Mouse (Mus musculus) forebrain, embryonic 11.5 days (tissue): Measurements from ENCODE around the gene Chmp1a. TPM values are rescaled to one million over a fixed set of nuclear protein-coding genes. Genes with fewer than 3 reads are reported as not detected.
"Not testable (repeated sequence)": the region's sequence is repeated elsewhere in the genome, so short reads cannot be mapped to it uniquely, and the experiment has no call there.

Experiments used
- ATAC-seq: fragments of 200-750 bp; cut with Nextera tagmentation; replicated peaks from 2 replicates; pipeline ENCODE4 v1.8.0; 2017; ENCODE audit warnings: moderate TSS enrichment; ENCODE audit not compliant: low FRiP score
- DNase-seq: peaks from one replicate; pipeline ENCODE4 v3.0.0-alpha.2; 2017; ENCODE audit warnings: low spot score
- H3K27ac ChIP-seq: fragments of 300-500 bp; sonication (generic); 2 replicates; pipeline ENCODE4 v1.5.1; 2014; ENCODE audit warnings: low read depth, low read length
- H3K27me3 ChIP-seq: fragments of 300-500 bp; sonication (generic); 2 replicates; pipeline ENCODE4 v1.6.1; 2014; ENCODE audit warnings: mild to moderate bottlenecking, low read length, mixed read lengths; ENCODE audit not compliant: control insufficient read depth, insufficient read depth
- H3K36me3 ChIP-seq: fragments of 300-500 bp; sonication (generic); 2 replicates; pipeline ENCODE4 v1.6.1; 2014; ENCODE audit warnings: mild to moderate bottlenecking, low read length, moderate library complexity, mixed read lengths; ENCODE audit not compliant: control insufficient read depth, insufficient read depth
- H3K4me1 ChIP-seq: fragments of 300-500 bp; sonication (generic); replicated peaks from 2 replicates; pipeline ENCODE4 v1.6.1; 2014; ENCODE audit warnings: low read length, mixed read lengths; ENCODE audit not compliant: control insufficient read depth, insufficient read depth
- H3K4me2 ChIP-seq: fragments of 300-500 bp; sonication (generic); 2 replicates; pipeline ENCODE4 v1.6.1; 2014; ENCODE audit warnings: low read depth, mild to moderate bottlenecking, low read length, moderate library complexity, mixed read lengths; ENCODE audit not compliant: severe bottlenecking
- H3K4me3 ChIP-seq: fragments of 300-500 bp; sonication (generic); 2 replicates; pipeline ENCODE4 v1.5.1; 2014; ENCODE audit warnings: low read depth, low read length
- H3K9ac ChIP-seq: fragments of 300-500 bp; sonication (generic); 2 replicates; pipeline ENCODE4 v1.6.1; 2014; ENCODE audit warnings: low read length
- H3K9me3 ChIP-seq: fragments of 300-500 bp; sonication (generic); 2 replicates; pipeline ENCODE4 v1.6.1; 2016; ENCODE audit warnings: low read length, mixed read lengths; ENCODE audit not compliant: control insufficient read depth
- WGBS: fragments of 180-500 bp; shearing (Covaris S2); extraction: QIAGEN DNeasy Blood & Tissue Kit; methylation state at CpG from one replicate; pipeline ENCODE4 v1.1.7; 2014; 5-methylcytosine and 5-hydroxymethylcytosine counted together
- polyA plus RNA-seq: library from polyadenylated mRNA; unstranded; fragments of >200 nt; fragmentation: Nextera tagmentation; extraction: Ambion mirVana; gene quantifications from 2 replicates; pipeline ENCODE4 v1.2.1, GENCODE M21; 2014

Gene Chmp1a
- polyA plus RNA-seq, 1 experiment from 2014 or later: 117 TPM

DNA sequence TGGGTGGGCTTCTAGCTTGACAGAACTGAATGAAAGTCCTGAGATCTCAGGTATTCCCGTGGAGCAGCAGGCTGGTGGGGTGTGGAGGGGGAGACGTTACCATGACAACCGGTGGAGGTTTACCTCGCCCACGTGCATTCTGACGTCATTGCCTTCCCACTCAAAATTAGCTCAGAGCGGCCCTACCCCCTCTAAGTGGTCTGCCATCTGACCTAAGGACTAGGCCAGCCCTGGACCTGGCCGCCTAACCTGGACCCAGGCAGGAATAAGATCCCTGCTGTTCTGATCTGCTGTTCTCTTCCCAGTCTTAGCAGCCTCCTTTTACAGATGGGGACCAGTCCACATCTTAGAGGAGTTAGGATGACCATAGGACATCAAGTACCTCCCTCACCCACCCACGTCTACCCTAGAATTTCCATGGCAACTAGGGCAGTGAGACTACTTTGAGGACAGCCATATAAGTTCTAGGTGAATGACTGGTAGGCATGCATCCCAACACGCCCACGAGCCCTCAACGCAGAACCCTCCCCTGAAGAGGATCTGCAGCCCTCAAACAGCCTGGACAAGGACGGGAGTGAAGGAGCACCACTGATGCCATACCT, 22.5 kb upstream of the Chmp1a start:
- Histone ChIP-seq H3K27me3 (peaks cover 10% of the 10 kb centered on the region), H3K9ac (peak overlapping the region; percentile 45), H3K4me1 (peaks cover 12% of the 10 kb centered on the region), H3K4me3 (peak overlapping the region; percentile 40), H3K4me2 (peak overlapping the region; percentile 85), H3K27ac (no peak overlapping the region), H3K9me3 (no peaks in the 10 kb centered on the region), H3K36me3 (no peaks in the 10 kb centered on the region)
- DNase-seq (no peak), ATAC-seq (peak; percentile 14; the same call in 1 of the 2 replicates)
- WGBS: 28% methylated on average over 13 of the region's 13 CpGs

GRCm38 (mm10) chr8:123233760-123234159, 21.2 kb upstream of the Chmp1a start:
- Histone ChIP-seq H3K9me3 (no peaks in the 10 kb centered on the region), H3K4me1 (peaks cover 12% of the 10 kb centered on the region), H3K36me3 (no peaks in the 10 kb centered on the region; the same call in 1 of the 2 replicates), H3K4me2 (no peak overlapping the region), H3K9ac (no peak overlapping the region), H3K4me3 (no peak overlapping the region), H3K27ac (no peak overlapping the region), H3K27me3 (peaks cover 10% of the 10 kb centered on the region)
- DNase-seq: peak; percentile 55
- ATAC-seq: no peak
- WGBS: 82% methylated on average over 11 of the region's 11 CpGs

DNA sequence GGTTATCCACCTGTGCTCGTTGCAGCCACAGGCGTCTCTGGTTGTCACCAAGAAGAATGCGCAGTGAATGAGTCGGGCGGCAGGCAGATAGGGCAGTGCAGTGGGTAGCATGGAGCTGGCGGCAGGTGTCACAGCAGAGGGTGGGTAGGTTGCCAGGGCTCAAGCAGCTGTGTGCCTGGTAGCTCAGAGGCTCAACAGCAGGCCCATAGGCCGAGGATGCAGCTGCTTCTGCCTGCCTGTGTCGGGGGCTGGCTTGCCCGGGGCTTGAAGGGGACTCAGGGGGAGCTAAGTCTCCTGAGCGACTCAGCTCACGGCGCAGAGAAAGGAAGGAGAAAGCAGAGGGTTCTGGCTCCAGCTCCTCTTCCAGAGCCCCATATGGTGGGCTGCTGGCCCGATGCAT, 20.7 kb upstream of the Chmp1a start:
- peaks cover 10% of the 10 kb centered on the region for H3K27me3 ChIP-seq
- no peak overlapping the region for H3K4me3 ChIP-seq

GRCm38 (mm10) chr8:123232553-123232952, 20.0 kb upstream of the Chmp1a start:
- DNase-seq (no peak), ATAC-seq (no peak)
- WGBS: 53% methylated on average over 7 of the region's 7 CpGs
- Histone ChIP-seq H3K4me2 (no peak overlapping the region), H3K9ac (no peak overlapping the region), H3K27me3 (peaks cover 10% of the 10 kb centered on the region), H3K4me1 (peaks cover 12% of the 10 kb centered on the region), H3K27ac (no peak overlapping the region), H3K36me3 (no peaks in the 10 kb centered on the region; the same call in 1 of the 2 replicates), H3K9me3 (no peaks in the 10 kb centered on the region), H3K4me3 (no peak overlapping the region)

More for the DNA sequence above, 20.7 kb upstream of the Chmp1a start:
- peaks cover 12% of the 10 kb centered on the region for H3K4me1 ChIP-seq
- WGBS: 63% methylated on average over 13 of the region's 13 CpGs
- no peak for ATAC-seq
- no peak overlapping the region for H3K9ac ChIP-seq
- H3K36me3 ChIP-seq: no peaks in the 10 kb centered on the region; the same call in 1 of the 2 replicates
- H3K27ac ChIP-seq: no peak overlapping the region
- H3K9me3 ChIP-seq: no peaks in the 10 kb centered on the region
- DNase-seq: no peak
- H3K4me2 ChIP-seq: no peak overlapping the region

DNA sequence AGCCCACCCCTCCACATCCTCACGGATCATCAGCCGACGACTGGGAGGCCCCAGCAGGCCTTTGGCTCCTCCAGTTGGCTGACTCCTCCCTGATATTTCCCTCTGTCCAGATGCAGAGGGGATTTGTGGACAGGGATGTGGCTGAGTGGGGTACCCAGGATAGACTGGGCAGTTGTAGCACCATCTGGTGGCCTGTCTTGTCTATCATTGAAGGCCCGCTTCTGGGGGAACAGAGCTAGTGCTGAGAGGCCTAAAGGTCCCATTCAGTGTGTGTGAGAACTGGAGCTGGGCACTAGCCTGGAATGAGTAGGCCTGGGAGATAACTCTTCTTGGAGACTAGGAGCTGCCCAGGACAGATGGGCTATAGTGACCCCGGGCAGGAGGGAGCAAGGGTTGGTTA, 19.2 kb upstream of the Chmp1a start:
- Histone ChIP-seq H3K4me1 (peaks cover 12% of the 10 kb centered on the region), H3K4me2 (no peak overlapping the region), H3K27ac (no peak overlapping the region), H3K4me3 (no peak overlapping the region), H3K36me3 (peaks cover 2% of the 10 kb centered on the region; the same call in 1 of the 2 replicates), H3K9me3 (no peaks in the 10 kb centered on the region), H3K27me3 (peaks cover 10% of the 10 kb centered on the region), H3K9ac (no peak overlapping the region)
- WGBS: 73% methylated on average over 5 of the region's 5 CpGs
- ATAC-seq (no peak), DNase-seq (no peak)

- H3K27me3 ChIP-seq, H3K4me1 ChIP-seq, H3K9ac ChIP-seq, ATAC-seq, H3K36me3 ChIP-seq, DNase-seq, H3K9me3 ChIP-seq, H3K4me3 ChIP-seq, H3K4me2 ChIP-seq, H3K27ac ChIP-seq: not testable (repeated sequence)
- 93% methylated on average over 9 of the region's 11 CpGs for WGBS
Measured at GRCm38 (mm10) chr8:123230326-123230725, 17.8 kb upstream of the Chmp1a start.

GRCm38 (mm10) chr8:123228416-123228815, 15.9 kb upstream of the Chmp1a start:
- no peak for ATAC-seq
- 94% methylated on average over 1 of the region's 1 CpGs for WGBS

GRCm38 (mm10) chr8:123224278-123225266, 12.0 kb upstream of the Chmp1a start, which contains the start of gene Cdk10:
Gene Cdk10, plus strand, starts transcription at chr8:123224842.
- peak within 1 kb of the TSS; percentile 82 for H3K9ac ChIP-seq
- H3K4me3 ChIP-seq: peak within 1 kb of the TSS; percentile 69
- H3K36me3 ChIP-seq: peaks cover 2% of the 10 kb centered on the region; the same call in 1 of the 2 replicates
- DNase-seq: peak; percentile 94
- H3K4me1 ChIP-seq: peaks cover 9% of the 10 kb centered on the region; the same call in 1 of the 2 replicates
- H3K9me3 ChIP-seq: no peaks in the 10 kb centered on the region
- WGBS: 4% methylated on average over 59 of the region's 59 CpGs
- peak within 1 kb of the TSS; percentile 47; the same call in 1 of the 2 replicates for H3K27ac ChIP-seq
- peak; percentile 90 for ATAC-seq
- no peaks in the 10 kb centered on the region for H3K27me3 ChIP-seq
- peak within 1 kb of the TSS; percentile 77 for H3K4me2 ChIP-seq

More at GRCm38 (mm10) chr8:123228416-123228815, 15.9 kb upstream of the Chmp1a start:
- Histone ChIP-seq H3K27me3 (no peaks in the 10 kb centered on the region), H3K4me2 (no peak overlapping the region), H3K9me3 (no peaks in the 10 kb centered on the region), H3K36me3 (peaks cover 2% of the 10 kb centered on the region; the same call in 1 of the 2 replicates), H3K9ac (no peak overlapping the region), H3K27ac (no peak overlapping the region), H3K4me1 (peaks cover 9% of the 10 kb centered on the region; the same call in 1 of the 2 replicates), H3K4me3 (no peak overlapping the region)
- no peak for DNase-seq
